Mouse (Mus musculus): ENCODE data around the gene Sh2b2. TPM values are rescaled to one million over a fixed set of nuclear protein-coding genes. Genes with fewer than 3 reads are reported as not detected.

Gene Sh2b2
- total RNA-seq (2023), result 10 to 100 TPM; 15.1 to 16.2 TPM

GRCm38 (mm10) chr5:136246452-136246838 lies at the start of gene Sh2b2:
TSS of gene Sh2b2 (minus strand) at chr5:136246556.

GRCm38 (mm10) chr5:136198474-136199391 lies 47.6 kb downstream of the Sh2b2 start, which contains the start of gene Prkrip1:
TSS of gene Prkrip1 (minus strand) at chr5:136198963.

GRCm38 (mm10) chr5:136170512-136171362 lies 75.6 kb downstream of the Sh2b2 start, which contains the start of gene Orai2:
TSS of gene Orai2 (minus strand) at chr5:136170713.

Other genes with a start within 250 kb of the Sh2b2 start
- under 1 TPM; 0.50 to 0.64 TPM for gene Upk3b, start 208.1 kb downstream of the Sh2b2 start, total RNA-seq (2023)
- gene Upk3bl, start 192.1 kb downstream of the Sh2b2 start, total RNA-seq (2023), result not detected
- gene Rasa4, start 162.6 kb downstream of the Sh2b2 start, total RNA-seq (2023), result 10 to 100 TPM; 12.1 to 21.2 TPM
- 10 to 100 TPM; 79.3 to 86.2 TPM for gene Polr2j, start 129.9 kb downstream of the Sh2b2 start, total RNA-seq (2023)
- 10 to 100 TPM; 31.9 to 33.3 TPM for gene Lrwd1, start 110.5 kb downstream of the Sh2b2 start, total RNA-seq (2023)
- 10 to 100 TPM; 16.6 to 20.9 TPM for gene Alkbh4, start 110.4 kb downstream of the Sh2b2 start, total RNA-seq (2023)
- gene Orai2, start 75.8 kb downstream of the Sh2b2 start, total RNA-seq (2023), result 10 to 100 TPM; 68.9 to 71.4 TPM
- 10 to 100 TPM; 28.0 to 31.5 TPM for gene Prkrip1, start 47.6 kb downstream of the Sh2b2 start, total RNA-seq (2023)